Mouse (Mus musculus) erythroblast, embryonic 14.5 days (primary cell): ENCODE results near the gene 4930402F06Rik. TPM values are rescaled to one million over a fixed set of nuclear protein-coding genes. Genes with fewer than 3 reads are reported as not detected.

Experiments used
- H3K27me3 ChIP-seq: 2 replicates; pipeline ENCODE4 v1.6.1; 2012; ENCODE audit warnings: inconsistent platforms; ENCODE audit not compliant: control insufficient read depth
- H3K36me3 ChIP-seq: 2 replicates; pipeline ENCODE4 v1.6.1; 2012; ENCODE audit warnings: mild to moderate bottlenecking, inconsistent platforms; ENCODE audit not compliant: control insufficient read depth
- H3K4me1 ChIP-seq: 2 replicates; pipeline ENCODE4 v1.6.1; 2012; ENCODE audit warnings: inconsistent platforms; ENCODE audit not compliant: control insufficient read depth
- H3K4me3 ChIP-seq: replicated peaks from 2 replicates; pipeline ENCODE3; 2012; ENCODE audit warnings: moderate library complexity, mild to moderate bottlenecking, inconsistent platforms
- H3K9me3 ChIP-seq: 2 replicates; pipeline ENCODE4 v1.6.1; 2012; ENCODE audit warnings: low read length, inconsistent platforms, mixed read lengths; ENCODE audit not compliant: control insufficient read depth
- GATA1 ChIP-seq: IDR thresholded peaks from 2 replicates; pipeline ENCODE4 v1.6.1; 2012; ENCODE audit warnings: low read length, inconsistent platforms, mixed read lengths
- TAL1 ChIP-seq: IDR thresholded peaks from 3 replicates; pipeline ENCODE4 v1.6.1; 2012; ENCODE audit warnings: low read length, inconsistent platforms, mixed read lengths
- polyA plus RNA-seq: library from polyadenylated mRNA; stranded (reverse); fragments of >175 nt; gene quantifications from 2 replicates; pipeline ENCODE4 v1.2.3, GENCODE M21; 2012

Gene 4930402F06Rik
- polyA plus RNA-seq: not detected in 2 replicates

GRCm38 (mm10) chr2:35397096-35397495 lies at the start of gene 4930402F06Rik:
TSS of gene 4930402F06Rik (minus strand) at chr2:35397175.
- Histone ChIP-seq H3K4me3 (no peak within 1 kb of the TSS), H3K9me3 (no peaks in the 10 kb centered on the region)

GRCm38 (mm10) chr2:35446300-35446699 lies 49.3 kb upstream of the 4930402F06Rik start:
- TF ChIP-seq GATA1 (no peak), TAL1 (no peak)
- peaks cover 88% of the 10 kb centered on the region for H3K36me3 ChIP-seq
- no peaks in the 10 kb centered on the region for H3K27me3 ChIP-seq
- no peak overlapping the region for H3K4me3 ChIP-seq
- no peaks in the 10 kb centered on the region for H3K9me3 ChIP-seq
- peaks cover 68% of the 10 kb centered on the region for H3K4me1 ChIP-seq

More at GRCm38 (mm10) chr2:35397096-35397495, at the start of gene 4930402F06Rik:
- Histone ChIP-seq H3K4me1 (peaks cover 7% of the 10 kb centered on the region), H3K27me3 (peaks cover 5% of the 10 kb centered on the region), H3K36me3 (peaks cover 19% of the 10 kb centered on the region)
- no peak for TF ChIP-seq GATA1
- TF ChIP-seq TAL1: no peak

- Histone ChIP-seq H3K36me3 (peaks cover 92% of the 10 kb centered on the region), H3K4me1 (peaks cover 61% of the 10 kb centered on the region), H3K27me3 (no peaks in the 10 kb centered on the region), H3K9me3 (no peaks in the 10 kb centered on the region), H3K4me3 (no peak overlapping the region)
- no peak for TF ChIP-seq TAL1
- TF ChIP-seq GATA1: no peak
Observed at GRCm38 (mm10) chr2:35445610-35446009, 48.6 kb upstream of the 4930402F06Rik start.

- Histone ChIP-seq H3K27me3 (no peaks in the 10 kb centered on the region), H3K4me1 (peaks cover 53% of the 10 kb centered on the region), H3K4me3 (no peak overlapping the region), H3K36me3 (peaks cover 90% of the 10 kb centered on the region), H3K9me3 (no peaks in the 10 kb centered on the region)
- TF ChIP-seq GATA1: no peak
- TF ChIP-seq TAL1: no peak
Observed at GRCm38 (mm10) chr2:35444764-35445262, 47.8 kb upstream of the 4930402F06Rik start.

GRCm38 (mm10) chr2:35443981-35444763 lies 47.2 kb upstream of the 4930402F06Rik start:
- peaks cover 86% of the 10 kb centered on the region for H3K36me3 ChIP-seq
- no peaks in the 10 kb centered on the region for H3K9me3 ChIP-seq
- H3K4me1 ChIP-seq: peaks cover 47% of the 10 kb centered on the region
- no peaks in the 10 kb centered on the region for H3K27me3 ChIP-seq
- TF ChIP-seq GATA1 (no peak), TAL1 (no peak)
- H3K4me3 ChIP-seq: no peak overlapping the region

- Histone ChIP-seq H3K4me3 (no peak overlapping the region), H3K36me3 (peaks cover 84% of the 10 kb centered on the region), H3K4me1 (peaks cover 40% of the 10 kb centered on the region), H3K27me3 (no peaks in the 10 kb centered on the region), H3K9me3 (no peaks in the 10 kb centered on the region)
- no peak for TF ChIP-seq TAL1
- TF ChIP-seq GATA1: no peak
Observed at GRCm38 (mm10) chr2:35443325-35443724, 46.4 kb upstream of the 4930402F06Rik start.

GRCm38 (mm10) chr2:35442079-35442478 lies 45.1 kb upstream of the 4930402F06Rik start:
- Histone ChIP-seq H3K36me3 (peaks cover 84% of the 10 kb centered on the region), H3K27me3 (no peaks in the 10 kb centered on the region), H3K4me1 (peaks cover 33% of the 10 kb centered on the region), H3K9me3 (no peaks in the 10 kb centered on the region), H3K4me3 (no peak overlapping the region)
- TF ChIP-seq TAL1: no peak
- no peak for TF ChIP-seq GATA1

- no peak overlapping the region for H3K4me3 ChIP-seq
- TF ChIP-seq GATA1: no peak
- TF ChIP-seq TAL1: no peak
- peaks cover 84% of the 10 kb centered on the region for H3K36me3 ChIP-seq
- H3K4me1 ChIP-seq: peaks cover 32% of the 10 kb centered on the region
- no peaks in the 10 kb centered on the region for H3K9me3 ChIP-seq
- H3K27me3 ChIP-seq: no peaks in the 10 kb centered on the region
Observed at GRCm38 (mm10) chr2:35441419-35441818, 44.4 kb upstream of the 4930402F06Rik start.

- H3K9me3 ChIP-seq: no peaks in the 10 kb centered on the region
- no peak overlapping the region for H3K4me3 ChIP-seq
- no peaks in the 10 kb centered on the region for H3K27me3 ChIP-seq
- H3K4me1 ChIP-seq: peaks cover 25% of the 10 kb centered on the region
- peaks cover 80% of the 10 kb centered on the region for H3K36me3 ChIP-seq
- TF ChIP-seq TAL1 (no peak), GATA1 (no peak)
Observed at GRCm38 (mm10) chr2:35440480-35440879, 43.5 kb upstream of the 4930402F06Rik start.

- Histone ChIP-seq H3K4me1 (peaks cover 30% of the 10 kb centered on the region), H3K27me3 (no peaks in the 10 kb centered on the region), H3K4me3 (no peak overlapping the region), H3K9me3 (no peaks in the 10 kb centered on the region), H3K36me3 (peaks cover 82% of the 10 kb centered on the region)
- TF ChIP-seq TAL1 (no peak), GATA1 (no peak)
Observed at GRCm38 (mm10) chr2:35437796-35438195, 40.8 kb upstream of the 4930402F06Rik start.
